Comparison of ENCODE assay signal across 15 mouse cellular contexts in the genomic region with DNA sequence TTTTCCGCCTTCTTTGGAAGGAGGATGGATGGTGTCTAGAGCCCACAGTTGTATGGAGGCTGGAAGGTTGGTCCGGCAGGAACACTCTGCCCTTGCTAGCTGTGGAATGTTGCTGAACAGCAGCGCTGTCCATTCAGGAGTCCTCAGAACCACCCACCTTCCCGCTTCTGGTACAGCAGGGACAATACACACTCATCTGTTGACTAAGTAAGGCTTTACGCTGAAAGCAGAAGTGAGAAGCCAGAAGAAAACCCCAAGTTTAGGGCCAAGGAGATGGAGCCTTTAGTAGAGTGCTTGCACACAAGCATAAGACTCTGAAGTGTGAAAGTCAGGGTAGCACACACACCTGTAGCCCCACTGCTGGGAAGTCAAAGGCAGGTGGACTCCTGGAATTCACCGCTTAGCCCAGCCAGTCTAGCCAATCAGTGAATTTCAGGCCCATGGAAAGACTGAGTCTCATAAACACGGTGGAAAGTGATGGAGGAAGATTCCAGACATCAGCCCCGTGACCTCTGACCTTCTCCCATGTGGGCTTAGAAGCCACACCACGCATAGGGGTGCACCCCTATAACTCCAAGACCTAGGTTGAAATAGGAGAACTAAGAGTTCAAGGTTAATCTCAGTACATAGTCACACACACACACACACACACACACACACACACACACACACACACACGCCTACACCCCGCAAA. TPM values are rescaled to one million over a fixed set of nuclear protein-coding genes. Genes with fewer than 3 reads are reported as not detected.
A peak's percentile ranks its signal among the peaks of the same experiment; 100 is the strongest.
DNase-seq lines count a peak whose midpoint lies in the region; ATAC-seq and TF ChIP-seq lines count a peak whose summit lies in the region.
"Had no signal": no experiment of that assay in that cellular context is flagged by ENCODE, and none has a peak within 500 bp of the region (broad histone marks: within the 10 kb centered on the region; RNA-seq: fewer than 3 reads in every experiment).

No protein-coding gene starts in this region.

- no peak for DNase-seq in heart, adult 11 months
- DNase-seq in lung, adult 2 months, result no peak
- DNase-seq in brain, adult 2 months (ENCODE audit: low read depth, low spot score), result peak; percentile 44
- no peak for DNase-seq in left cerebral cortex, postnatal 10 days (ENCODE audit: extremely low spot score in 1 of 2, low spot score in 2 of 2)
- no peak for DNase-seq in liver, embryonic 11.5 days (ENCODE audit: low spot score)
- DNase-seq: adrenal gland, adult 8-10 months; cerebellum, adult 11-12 months; forebrain, postnatal 0 days; thymus, adult 18-20 months had no signal

- no peak overlapping the region for H3K4me3 ChIP-seq in heart, embryonic 12.5 days
- no peak overlapping the region for H3K4me3 ChIP-seq in lung, embryonic 15.5 days
- H3K4me3 ChIP-seq in lung, adult 2 months (replicated peaks; ENCODE audit: extremely low read depth, low read depth, low read length), result no peak overlapping the region
- H3K4me3 ChIP-seq in midbrain, embryonic 15.5 days, result no peak overlapping the region
- H3K4me3 ChIP-seq in liver, embryonic 11.5 days (ENCODE audit: low read depth, low read length), result no peak overlapping the region
- H3K4me3 ChIP-seq: embryonic facial prominence, embryonic 13.5 days; heart, embryonic 13.5 days had no signal

- no peak overlapping the region for H3K27ac ChIP-seq in heart, embryonic 12.5 days (ENCODE audit: poor library complexity, severe bottlenecking)
- peak overlapping the region; percentile 51; the same call in 1 of the 2 replicates for H3K27ac ChIP-seq in lung, embryonic 15.5 days
- peak overlapping the region; percentile 43 for H3K27ac ChIP-seq in midbrain, embryonic 15.5 days
- no peak overlapping the region for H3K27ac ChIP-seq in liver, embryonic 11.5 days (ENCODE audit: low read depth, low read length)
- H3K27ac ChIP-seq: embryonic facial prominence, embryonic 13.5 days; heart, embryonic 13.5 days had no signal

- 60% methylated on average over 11 of the region's 11 CpGs for WGBS in heart, embryonic 12.5 days
- WGBS in lung, embryonic 15.5 days, result 41% methylated on average over 11 of the region's 11 CpGs
- WGBS in lung, adult 2 months, result 41% methylated on average over 11 of the region's 11 CpGs
- WGBS in midbrain, embryonic 15.5 days, result 61% methylated on average over 11 of the region's 11 CpGs
- WGBS in liver, embryonic 11.5 days, result 55% methylated on average over 11 of the region's 11 CpGs

- no peak for TF ChIP-seq CTCF in lung, adult 2 months (IDR thresholded peaks at IDR 0.05; ENCODE audit: insufficient read depth, low read length)

- intact Hi-C loops in left cerebral cortex, postnatal 10 days (cut with DNase I), result no loop called here

- no peaks in the 10 kb centered on the region for H3K9me3 ChIP-seq in heart, embryonic 12.5 days (replicated peaks)
- H3K9me3 ChIP-seq in lung, embryonic 15.5 days, result no peaks in the 10 kb centered on the region
- no peaks in the 10 kb centered on the region for H3K9me3 ChIP-seq in midbrain, embryonic 15.5 days
- no peaks in the 10 kb centered on the region for H3K9me3 ChIP-seq in liver, embryonic 11.5 days (ENCODE audit: control insufficient read depth, low read length)
- H3K9me3 ChIP-seq: embryonic facial prominence, embryonic 13.5 days; heart, embryonic 13.5 days had no signal

- H3K27me3 ChIP-seq in heart, embryonic 12.5 days (replicated peaks), result no peaks in the 10 kb centered on the region
- no peaks in the 10 kb centered on the region for H3K27me3 ChIP-seq in lung, embryonic 15.5 days
- no peaks in the 10 kb centered on the region for H3K27me3 ChIP-seq in midbrain, embryonic 15.5 days (replicated peaks)
- no peaks in the 10 kb centered on the region for H3K27me3 ChIP-seq in liver, embryonic 11.5 days (replicated peaks; ENCODE audit: control insufficient read depth, insufficient read depth, low read length)
- H3K27me3 ChIP-seq: embryonic facial prominence, embryonic 13.5 days; heart, embryonic 13.5 days had no signal

- H3K4me1 ChIP-seq in heart, embryonic 12.5 days (replicated peaks), result peaks cover 19% of the 10 kb centered on the region
- peaks cover 31% of the 10 kb centered on the region for H3K4me1 ChIP-seq in lung, embryonic 15.5 days
- peaks cover 21% of the 10 kb centered on the region for H3K4me1 ChIP-seq in lung, adult 2 months (ENCODE audit: control insufficient read depth, insufficient read depth, low read length)
- peaks cover 41% of the 10 kb centered on the region for H3K4me1 ChIP-seq in midbrain, embryonic 15.5 days
- no peaks in the 10 kb centered on the region for H3K4me1 ChIP-seq in liver, embryonic 11.5 days (replicated peaks; ENCODE audit: control insufficient read depth, insufficient read depth, low read length)

- no peak for TF ChIP-seq POLR2A in lung, adult 2 months (IDR thresholded peaks at IDR 0.05; ENCODE audit: borderline replicate concordance, extremely low read depth, low read depth, low read length)

- H3K9ac ChIP-seq in heart, embryonic 12.5 days, result no peak overlapping the region
- no peak overlapping the region for H3K9ac ChIP-seq in lung, embryonic 15.5 days
- no peak overlapping the region for H3K9ac ChIP-seq in midbrain, embryonic 15.5 days
- H3K9ac ChIP-seq in liver, embryonic 11.5 days (ENCODE audit: low read depth, low read length), result no peak overlapping the region
- H3K9ac ChIP-seq: embryonic facial prominence, embryonic 13.5 days; forebrain, postnatal 0 days; heart, embryonic 13.5 days had no signal

- no peaks in the 10 kb centered on the region for H3K36me3 ChIP-seq in heart, embryonic 12.5 days
- no peaks in the 10 kb centered on the region for H3K36me3 ChIP-seq in lung, embryonic 15.5 days
- H3K36me3 ChIP-seq in midbrain, embryonic 15.5 days (replicated peaks), result no peaks in the 10 kb centered on the region
- H3K36me3 ChIP-seq in liver, embryonic 11.5 days (ENCODE audit: control insufficient read depth, insufficient read depth, low read length), result no peaks in the 10 kb centered on the region
- H3K36me3 ChIP-seq: embryonic facial prominence, embryonic 13.5 days; heart, embryonic 13.5 days had no signal

- no peak overlapping the region for H3K4me2 ChIP-seq in heart, embryonic 12.5 days
- H3K4me2 ChIP-seq in lung, embryonic 15.5 days, result no peak overlapping the region
- H3K4me2 ChIP-seq in midbrain, embryonic 15.5 days, result no peak overlapping the region
- no peak overlapping the region for H3K4me2 ChIP-seq in liver, embryonic 11.5 days
- H3K4me2 ChIP-seq: embryonic facial prominence, embryonic 13.5 days; heart, embryonic 13.5 days had no signal

- ATAC-seq in heart, embryonic 12.5 days (ENCODE audit: insufficient number of reproducible peaks, low FRiP score), result peak; percentile 19; the same call in 1 of the 2 replicates
- ATAC-seq in lung, embryonic 15.5 days (ENCODE audit: borderline replicate concordance, extremely low read depth, low FRiP score, low TSS enrichment), result no peak
- no peak; the same call in 1 of the 2 replicates for ATAC-seq in midbrain, embryonic 15.5 days (replicated peaks)
- ATAC-seq in liver, embryonic 11.5 days (replicated peaks; ENCODE audit: low FRiP score), result no peak
- ATAC-seq: intestine, embryonic 16.5 days had no signal

RNA-seq across cellular contexts. Expression of a gene that starts 17.3 kb away (rescaled TPM):
- polyA plus RNA-seq in heart, embryonic 12.5 days (2016; fragmentation: Nextera tagmentation; extraction: Ambion mirVana), result 4.0 and 4.6 TPM in 2 replicates
- polyA plus RNA-seq in lung, embryonic 15.5 days (2015; fragmentation: Nextera tagmentation; extraction: Ambion mirVana), result 16.7 and 20.2 TPM in 2 replicates
- 31.6 and 43.5 TPM in 2 replicates for polyA plus RNA-seq in lung, adult 2 months (2012; rRNA removed)
- polyA plus RNA-seq in midbrain, embryonic 15.5 days (2015; fragmentation: Nextera tagmentation; extraction: Ambion mirVana), result 21.0 and 23.4 TPM in 2 replicates
- total RNA-seq in left cerebral cortex, postnatal 10 days (2021), result 10 to 100 TPM; 51.1 to 54.5 TPM
- polyA plus RNA-seq in liver, embryonic 11.5 days (2014; fragmentation: Nextera tagmentation; extraction: Ambion mirVana), result 4.4 and 5.2 TPM in 2 replicates

RNA-seq across cellular contexts. Expression of a gene that starts 57.8 kb away (rescaled TPM):
- polyA plus RNA-seq in heart, embryonic 12.5 days (2016; fragmentation: Nextera tagmentation; extraction: Ambion mirVana), result 10.1 and 11.1 TPM in 2 replicates
- polyA plus RNA-seq in lung, embryonic 15.5 days (2015; fragmentation: Nextera tagmentation; extraction: Ambion mirVana), result 10.1 and 11.1 TPM in 2 replicates
- 8.1 and 9.0 TPM in 2 replicates for polyA plus RNA-seq in lung, adult 2 months (2012; rRNA removed)
- 11.7 and 12.8 TPM in 2 replicates for polyA plus RNA-seq in midbrain, embryonic 15.5 days (2015; fragmentation: Nextera tagmentation; extraction: Ambion mirVana)
- 10 to 100 TPM in 1 of 2 experiments, 1 to 10 TPM in 1; 9.7 to 11.7 TPM for total RNA-seq in left cerebral cortex, postnatal 10 days (2021)
- polyA plus RNA-seq in liver, embryonic 11.5 days (2014; fragmentation: Nextera tagmentation; extraction: Ambion mirVana), result 14.2 and 15.8 TPM in 2 replicates

Comparison
In these comparisons a context has a peak if more than half of its experiments do, and no peak if none do; other contexts are left out.
1. H3K27ac ChIP-seq: peak in lung, embryonic 15.5 days (single experiment) and midbrain, embryonic 15.5 days (single experiment); none in heart, embryonic 12.5 days (single experiment) and liver, embryonic 11.5 days (single experiment).